Mouse (Mus musculus): ENCODE measurements around the gene Arid1b.

GRCm38 (mm10) chr17:4984691-4985090, 9.4 kb upstream of the Arid1b start:
- TF ChIP-seq CTCF (IDR thresholded peaks at IDR 0.05) = no peak
- TF ChIP-seq EP300 (IDR thresholded peaks at IDR 0.05) = no peak

Measured in lung, postnatal 0 days (tissue).